Mouse (Mus musculus) heart, postnatal 10 days (tissue): Measurements from ENCODE around the gene Isyna1. TPM values are rescaled to one million over a fixed set of nuclear protein-coding genes. Genes with fewer than 3 reads are reported as not detected.
A peak's percentile ranks its signal among the peaks of the same experiment; 100 is the strongest.
"Not testable (repeated sequence)": the region's sequence is repeated elsewhere in the genome, so short reads cannot be mapped to it uniquely, and the experiment has no call there.

Source experiments
- DNase-seq, 2 experiments: peaks; one replicate each; pipeline ENCODE4 v3.0.0; 2021
- intact Hi-C: fragments of 180-260 bp; cut with DNase I; formaldehyde crosslinking; loops from one replicate; pipeline ENCODE4 v1.15.1; 2025
- total RNA-seq, 2 experiments: library from RNA; stranded (reverse); gene quantifications; 2 replicates each; pipeline ENCODE4 v1.2.3; 2021

Gene Isyna1
- total RNA-seq, 2 experiments from 2014 or later: 25.8 to 29.6 TPM

DNA sequence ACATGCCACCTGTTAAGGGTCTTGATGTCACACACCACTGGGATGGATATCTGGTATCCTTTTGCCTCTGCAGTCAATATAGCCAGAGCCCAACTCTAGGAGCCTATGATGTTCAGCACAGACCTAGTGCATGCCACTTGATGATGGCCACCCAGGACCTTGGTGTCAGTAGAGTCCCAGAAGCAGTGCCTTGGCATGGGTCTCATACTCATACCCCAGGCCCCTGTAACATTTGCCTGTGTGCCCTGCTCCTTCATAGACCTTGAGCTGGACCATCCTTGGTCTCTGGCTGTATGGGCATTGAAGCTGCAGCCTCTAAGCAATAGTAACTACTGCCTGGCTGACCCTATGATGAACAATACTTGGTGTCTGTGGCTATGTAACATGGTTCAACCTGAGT, 19.9 kb upstream of the Isyna1 start:
- intact Hi-C loops: no loop called here
- DNase-seq: no peak

- DNase-seq: peak; percentile 61 to 68
- intact Hi-C loops: no loop called here
These were observed 19.3 kb upstream of the Isyna1 start for GRCm38 (mm10) chr8:70574915-70575314.

DNA sequence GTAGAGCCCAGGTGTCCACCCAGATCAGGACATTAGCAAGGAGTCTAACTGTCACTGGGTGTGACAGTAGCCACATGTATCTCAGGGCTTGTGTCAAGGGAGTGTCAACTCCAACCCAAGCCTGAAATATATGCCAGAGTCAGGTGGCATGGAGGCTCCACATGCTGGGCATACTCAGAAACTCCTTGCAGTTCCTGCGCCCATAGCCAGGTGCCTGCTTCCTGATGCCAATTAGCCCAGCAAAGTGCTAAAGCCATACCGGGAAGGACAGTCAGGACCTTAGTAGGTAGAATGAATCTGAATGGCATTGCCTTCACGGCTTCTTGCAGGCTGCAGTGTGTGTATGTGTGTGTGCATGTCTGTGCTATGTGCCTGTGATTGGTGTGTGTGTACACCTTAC, 17.0 kb upstream of the Isyna1 start:
- intact Hi-C loops: no loop called here

DNA sequence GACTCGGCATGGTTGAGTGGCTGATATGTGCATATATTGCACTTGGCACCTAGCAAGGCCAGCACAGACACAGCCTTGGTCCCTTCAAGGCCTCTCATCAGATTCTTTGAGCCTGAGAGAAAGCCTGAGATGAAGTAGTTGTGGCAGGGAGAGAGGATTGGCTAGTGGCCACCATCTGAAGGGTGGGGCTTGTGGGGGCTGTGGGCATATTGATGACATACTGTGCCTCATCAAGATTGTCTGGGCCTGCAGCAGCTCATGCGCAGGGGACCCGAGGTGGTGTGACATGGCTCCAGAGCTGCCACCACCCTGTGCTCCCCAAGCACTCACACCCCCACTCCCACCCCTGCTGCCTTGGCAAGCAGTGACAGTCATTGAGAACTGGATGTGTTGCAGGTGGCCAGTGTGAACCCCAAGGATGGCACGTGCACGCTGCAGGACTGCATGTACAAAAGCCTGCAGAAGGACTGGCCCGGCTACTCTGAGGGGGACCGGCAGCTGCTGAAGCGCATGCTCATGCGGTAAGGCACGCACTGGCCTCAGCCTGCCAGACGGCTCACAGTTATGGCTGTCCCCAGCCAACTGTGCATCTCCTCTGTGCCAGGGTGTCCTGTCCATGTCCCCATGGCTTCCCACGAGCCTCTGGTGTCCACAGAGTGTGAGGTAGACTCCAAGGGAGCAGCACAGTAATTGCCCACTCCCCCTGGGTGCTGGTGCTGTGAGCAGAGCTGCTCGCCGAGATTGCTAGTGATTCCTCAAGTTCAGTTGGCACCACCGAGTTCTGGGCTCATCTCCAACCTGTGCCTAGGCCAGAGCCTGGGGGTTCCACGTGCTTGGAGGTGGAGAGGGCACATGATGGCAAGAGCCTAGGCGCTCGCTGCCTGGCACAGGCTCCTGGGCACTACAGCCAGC, 10.4 kb upstream of the Isyna1 start:
- no peak for DNase-seq
- intact Hi-C loops: no loop called here

More for the DNA sequence above, 17.0 kb upstream of the Isyna1 start:
- DNase-seq: no peak

GRCm38 (mm10) chr8:70584606-70585257, 9.4 kb upstream of the Isyna1 start:
- DNase-seq: no peak
- intact Hi-C loops: loop anchor here (1.0 to 5.0 kb wide), 3 partner anchors 24 to 202 kb away; no protein-coding TSS in a partner anchor

GRCm38 (mm10) chr8:70585258-70585652, 8.9 kb upstream of the Isyna1 start:
- peak; percentile 80 to 81 for DNase-seq
- intact Hi-C loops: loop anchor here (1.0 to 5.0 kb wide), 3 partner anchors 25 to 203 kb away; no protein-coding TSS in a partner anchor

GRCm38 (mm10) chr8:70587955-70588354, 6.2 kb upstream of the Isyna1 start:
- DNase-seq: not testable (repeated sequence)
- intact Hi-C loops: loop anchor here (5.0 kb wide), 2 partner anchors 66 to 206 kb away; no protein-coding TSS in a partner anchor

DNA sequence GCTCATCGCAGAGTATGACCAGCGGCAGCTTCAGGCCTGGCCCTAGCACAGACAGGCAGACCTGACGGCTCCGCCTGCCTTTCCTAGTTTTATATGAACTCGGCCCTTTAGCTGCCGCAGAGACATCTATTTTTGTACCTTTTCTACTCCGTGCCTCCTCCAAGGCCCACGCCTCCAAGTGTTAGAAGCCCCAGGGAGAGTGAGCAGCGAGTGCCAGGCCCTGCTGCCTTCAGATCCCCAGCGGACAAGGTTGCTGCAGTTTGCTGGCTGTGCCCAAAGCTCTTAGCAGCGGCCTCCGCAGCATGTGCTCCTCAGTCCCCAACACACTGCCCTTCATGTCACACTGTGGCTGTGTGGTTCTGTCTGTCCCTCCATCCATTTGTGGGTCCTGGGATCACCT, 2.6 kb upstream of the Isyna1 start:
- intact Hi-C loops: no loop called here
- no peak for DNase-seq

DNA sequence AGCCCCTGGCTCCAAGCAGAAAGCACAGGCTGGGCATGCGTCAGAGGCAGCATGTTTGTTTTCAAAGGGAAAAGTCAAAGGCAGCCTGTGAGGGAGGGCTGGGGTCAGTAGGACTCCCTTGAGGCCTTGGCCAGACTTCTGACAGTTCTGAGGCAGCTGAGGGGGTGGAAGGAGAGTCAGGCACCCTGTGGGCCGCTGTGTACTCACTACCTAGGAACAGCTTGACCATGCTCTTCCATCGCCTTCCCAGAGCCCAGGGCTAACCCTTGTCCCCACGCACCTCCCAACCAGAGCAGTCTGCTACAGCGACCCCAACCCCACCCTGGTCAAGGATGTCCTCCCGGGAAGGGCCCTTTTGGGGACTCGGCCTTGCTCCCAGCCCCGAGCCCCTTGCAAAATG, 1.0 kb upstream of the Isyna1 start:
- intact Hi-C loops: no loop called here
- DNase-seq: no peak

- no peak for DNase-seq
- intact Hi-C loops: no loop called here
These were observed 720 bp downstream of the Isyna1 start for GRCm38 (mm10) chr8:70594621-70595564.

- no peak for DNase-seq
- intact Hi-C loops: no loop called here
These were observed 1.6 kb downstream of the Isyna1 start for GRCm38 (mm10) chr8:70595811-70596210.

GRCm38 (mm10) chr8:70596216-70596615, 2.0 kb downstream of the Isyna1 start:
- intact Hi-C loops: no loop called here
- DNase-seq: no peak

- DNase-seq: no peak
- intact Hi-C loops: no loop called here
These were observed 2.7 kb downstream of the Isyna1 start for GRCm38 (mm10) chr8:70596775-70597416.

GRCm38 (mm10) chr8:70597417-70598272, 3.5 kb downstream of the Isyna1 start:
- intact Hi-C loops: no loop called here
- DNase-seq: no peak

DNA sequence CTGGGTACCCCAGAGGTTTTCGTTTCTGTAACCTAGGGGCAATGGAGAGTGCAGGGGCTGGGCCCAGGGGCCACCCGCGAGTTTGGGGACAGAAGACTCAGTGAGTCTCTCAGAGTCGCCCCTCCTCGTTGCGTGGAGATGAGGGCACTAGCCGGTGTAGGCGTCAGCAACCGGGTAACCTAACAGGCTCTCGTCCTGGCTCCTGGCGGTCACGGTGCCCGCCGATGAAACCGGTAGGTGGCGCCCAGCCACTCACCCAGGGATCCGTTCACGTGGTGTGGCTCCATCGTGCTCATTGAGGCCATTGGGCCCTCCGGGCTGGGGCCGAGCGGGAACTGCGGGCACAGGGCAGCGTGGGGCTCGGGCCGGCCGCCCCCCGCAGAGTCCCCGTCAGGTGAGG, 4.1 kb downstream of the Isyna1 start:
- DNase-seq: peak; percentile 84 to 86
- intact Hi-C loops: no loop called here

GRCm38 (mm10) chr8:70598722-70599121, 4.5 kb downstream of the Isyna1 start:
- DNase-seq: no peak
- intact Hi-C loops: no loop called here

- intact Hi-C loops: no loop called here
- no peak for DNase-seq
These were observed 5.5 kb downstream of the Isyna1 start for GRCm38 (mm10) chr8:70599507-70600290.

DNA sequence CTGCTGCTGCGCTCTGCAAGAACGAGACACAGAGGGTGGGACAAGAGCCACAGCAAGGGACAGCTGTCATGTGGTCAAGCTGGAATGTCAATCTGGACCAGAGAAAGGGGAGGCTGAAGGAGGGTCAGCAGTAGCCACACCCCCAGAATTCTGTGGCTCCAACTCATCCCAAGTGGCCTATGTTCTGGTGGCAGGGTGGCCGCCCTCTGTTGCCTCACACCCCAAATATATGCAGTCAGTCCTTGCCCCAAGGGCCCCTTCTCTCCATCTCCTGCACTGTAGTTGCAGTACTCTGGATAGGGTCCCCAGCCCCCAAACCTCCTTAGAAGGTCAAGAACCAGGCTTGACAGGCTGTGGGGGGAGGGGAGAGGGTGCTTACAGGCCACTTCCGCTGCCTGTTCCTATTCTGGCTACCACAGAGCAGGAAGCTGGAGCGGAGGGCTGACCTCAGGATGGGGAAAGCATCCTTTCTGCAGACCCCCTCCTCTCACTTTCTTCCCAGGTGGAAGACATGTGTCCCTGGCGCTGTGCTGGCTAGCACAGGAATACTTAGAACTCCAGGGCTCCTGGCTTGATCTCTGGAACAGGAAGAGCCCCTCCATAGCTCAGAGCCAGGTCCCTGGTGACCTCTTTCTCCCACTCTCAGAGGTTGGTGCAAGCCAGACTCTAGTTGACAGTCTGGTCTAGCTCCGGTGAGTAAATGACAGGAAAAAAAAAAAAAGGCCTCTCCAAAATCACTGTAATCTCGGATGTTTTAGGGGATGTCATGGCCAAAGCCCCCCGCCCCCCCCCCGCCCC, 6.5 kb downstream of the Isyna1 start:
- intact Hi-C loops: no loop called here
- peak; percentile 61 to 71 for DNase-seq
